23 mouse cellular contexts compared by ENCODE assay signal in the genomic region with DNA sequence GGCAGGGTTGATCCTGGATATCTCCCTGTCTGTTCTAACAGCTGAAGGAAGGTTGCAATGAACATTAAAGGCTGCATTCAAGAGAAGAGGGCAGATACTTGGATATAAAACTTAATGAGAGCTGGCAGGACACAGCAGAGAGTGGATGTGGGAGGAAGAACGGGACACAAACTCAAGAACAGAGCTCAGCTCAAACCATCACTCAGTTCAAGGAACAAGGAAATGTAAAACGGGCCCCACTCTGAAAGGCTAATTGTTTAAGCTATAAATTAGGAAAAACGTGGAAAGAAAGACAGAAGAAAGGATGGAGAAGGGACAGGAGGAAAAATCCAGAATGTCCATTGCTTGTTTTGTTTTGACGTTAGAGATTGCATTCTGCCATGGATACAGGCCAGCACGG. TPM values are rescaled to one million over a fixed set of nuclear protein-coding genes. Genes with fewer than 3 reads are reported as not detected.
DNase-seq lines count a peak whose midpoint lies in the region; ATAC-seq lines count a peak whose summit lies in the region.
"Had no signal": no experiment of that assay in that cellular context is flagged by ENCODE, and none has a peak within 500 bp of the region (broad histone marks: within the 10 kb centered on the region; RNA-seq: fewer than 3 reads in every experiment).

No protein-coding gene starts in this region.

- no peak overlapping the region for H3K4me3 ChIP-seq in hindbrain, embryonic 10.5 days
- H3K4me3 ChIP-seq in hindbrain, embryonic 16.5 days (ENCODE audit: low read length), result no peak overlapping the region
- H3K4me3 ChIP-seq in midbrain, embryonic 11.5 days (ENCODE audit: low read depth, low read length), result no peak overlapping the region
- H3K4me3 ChIP-seq in midbrain, embryonic 14.5 days (replicated peaks; ENCODE audit: low read depth, low read length), result no peak overlapping the region
- H3K4me3 ChIP-seq in midbrain, embryonic 12.5 days, result no peak overlapping the region
- no peak overlapping the region for H3K4me3 ChIP-seq in neural tube, embryonic 15.5 days (replicated peaks)
- H3K4me3 ChIP-seq: embryonic facial prominence, embryonic 15.5 days; heart, embryonic 10.5 days; limb, embryonic 12.5 days; liver, embryonic 12.5 days had no signal

- H3K4me1 ChIP-seq in hindbrain, embryonic 10.5 days (replicated peaks), result peaks cover 14% of the 10 kb centered on the region
- H3K4me1 ChIP-seq in hindbrain, embryonic 16.5 days (ENCODE audit: control insufficient read depth, insufficient read depth, low read depth, low read length), result no peaks in the 10 kb centered on the region
- peaks cover 8% of the 10 kb centered on the region for H3K4me1 ChIP-seq in midbrain, embryonic 11.5 days (ENCODE audit: control insufficient read depth, insufficient read depth, low read length)
- H3K4me1 ChIP-seq in midbrain, embryonic 14.5 days (ENCODE audit: control insufficient read depth, insufficient read depth, low read length), result no peaks in the 10 kb centered on the region
- H3K4me1 ChIP-seq in midbrain, embryonic 12.5 days, result peaks cover 15% of the 10 kb centered on the region
- H3K4me1 ChIP-seq in neural tube, embryonic 15.5 days, result no peaks in the 10 kb centered on the region
- H3K4me1 ChIP-seq: heart, embryonic 10.5 days; limb, embryonic 12.5 days; liver, embryonic 12.5 days had no signal

- no peak overlapping the region for H3K4me2 ChIP-seq in hindbrain, embryonic 16.5 days (ENCODE audit: low read length)
- no peak overlapping the region for H3K4me2 ChIP-seq in midbrain, embryonic 11.5 days
- no peak overlapping the region for H3K4me2 ChIP-seq in midbrain, embryonic 14.5 days (ENCODE audit: low read length)
- no peak overlapping the region for H3K4me2 ChIP-seq in midbrain, embryonic 12.5 days (replicated peaks)
- H3K4me2 ChIP-seq in neural tube, embryonic 15.5 days, result no peak overlapping the region
- H3K4me2 ChIP-seq: embryonic facial prominence, embryonic 15.5 days; limb, embryonic 12.5 days; liver, embryonic 12.5 days had no signal

- H3K9ac ChIP-seq in hindbrain, embryonic 16.5 days (ENCODE audit: low read depth, low read length), result no peak overlapping the region
- peak overlapping the region; percentile 39; the same call in 1 of the 2 replicates for H3K9ac ChIP-seq in midbrain, embryonic 11.5 days (ENCODE audit: low read length)
- H3K9ac ChIP-seq in midbrain, embryonic 14.5 days (replicated peaks; ENCODE audit: low read length), result no peak overlapping the region
- no peak overlapping the region for H3K9ac ChIP-seq in midbrain, embryonic 12.5 days (replicated peaks)
- no peak overlapping the region for H3K9ac ChIP-seq in neural tube, embryonic 15.5 days (replicated peaks)
- H3K9ac ChIP-seq: embryonic facial prominence, embryonic 15.5 days; limb, embryonic 12.5 days; liver, embryonic 12.5 days had no signal

- H3K9me3 ChIP-seq in hindbrain, embryonic 10.5 days, result no peaks in the 10 kb centered on the region
- H3K9me3 ChIP-seq in hindbrain, embryonic 16.5 days (ENCODE audit: control insufficient read depth, low read length), result no peaks in the 10 kb centered on the region; the same call in 1 of the 2 replicates
- no peaks in the 10 kb centered on the region for H3K9me3 ChIP-seq in midbrain, embryonic 11.5 days (ENCODE audit: control insufficient read depth, low read length)
- no peaks in the 10 kb centered on the region for H3K9me3 ChIP-seq in midbrain, embryonic 14.5 days (ENCODE audit: control insufficient read depth, low read length)
- H3K9me3 ChIP-seq in midbrain, embryonic 12.5 days, result no peaks in the 10 kb centered on the region
- H3K9me3 ChIP-seq in neural tube, embryonic 15.5 days (replicated peaks), result no peaks in the 10 kb centered on the region
- H3K9me3 ChIP-seq: embryonic facial prominence, embryonic 15.5 days; heart, embryonic 10.5 days; limb, embryonic 12.5 days; liver, embryonic 12.5 days had no signal

- peak overlapping the region; percentile 70 for H3K27ac ChIP-seq in hindbrain, embryonic 10.5 days
- no peak overlapping the region for H3K27ac ChIP-seq in hindbrain, embryonic 16.5 days (ENCODE audit: low read depth, low read length)
- H3K27ac ChIP-seq in midbrain, embryonic 11.5 days (ENCODE audit: low read depth, low read length), result peak overlapping the region; percentile 55; the same call in 1 of the 2 replicates
- H3K27ac ChIP-seq in midbrain, embryonic 14.5 days (replicated peaks; ENCODE audit: low read depth, low read length), result no peak overlapping the region
- H3K27ac ChIP-seq in midbrain, embryonic 12.5 days (replicated peaks), result peak overlapping the region; percentile 39
- H3K27ac ChIP-seq in neural tube, embryonic 15.5 days (replicated peaks), result peak overlapping the region; percentile 61
- H3K27ac ChIP-seq: embryonic facial prominence, embryonic 15.5 days; heart, embryonic 10.5 days; limb, embryonic 12.5 days; liver, embryonic 12.5 days had no signal

- WGBS in hindbrain, embryonic 10.5 days, result 53% methylated on average over 5 of the region's 5 CpGs
- 28% methylated on average over 5 of the region's 5 CpGs for WGBS in hindbrain, embryonic 16.5 days
- 32% methylated on average over 5 of the region's 5 CpGs for WGBS in midbrain, embryonic 11.5 days
- 11% methylated on average over 5 of the region's 5 CpGs for WGBS in midbrain, embryonic 14.5 days
- WGBS in midbrain, embryonic 12.5 days, result 29% methylated on average over 5 of the region's 5 CpGs
- WGBS in neural tube, embryonic 15.5 days, result 8% methylated on average over 5 of the region's 5 CpGs

- ATAC-seq in hindbrain, embryonic 16.5 days, result no peak
- no peak for ATAC-seq in midbrain, embryonic 11.5 days (ENCODE audit: low FRiP score)
- ATAC-seq in midbrain, embryonic 14.5 days (ENCODE audit: low FRiP score, low TSS enrichment), result no peak
- ATAC-seq in midbrain, embryonic 12.5 days (ENCODE audit: low FRiP score, low read depth), result no peak
- ATAC-seq in neural tube, embryonic 15.5 days (ENCODE audit: low FRiP score), result no peak
- ATAC-seq: CD4-positive, CD25-positive, alpha-beta regulatory T cell, adult 4 months; liver, embryonic 12.5 days; Patski had no signal

- no peaks in the 10 kb centered on the region for H3K27me3 ChIP-seq in hindbrain, embryonic 10.5 days (ENCODE audit: insufficient read depth, poor library complexity, severe bottlenecking)
- no peaks in the 10 kb centered on the region for H3K27me3 ChIP-seq in hindbrain, embryonic 16.5 days (replicated peaks; ENCODE audit: control insufficient read depth, insufficient read depth, low read length)
- no peaks in the 10 kb centered on the region for H3K27me3 ChIP-seq in midbrain, embryonic 11.5 days (ENCODE audit: control insufficient read depth, insufficient read depth, low read length)
- H3K27me3 ChIP-seq in midbrain, embryonic 14.5 days (ENCODE audit: control insufficient read depth, insufficient read depth, low read length), result no peaks in the 10 kb centered on the region
- no peaks in the 10 kb centered on the region for H3K27me3 ChIP-seq in midbrain, embryonic 12.5 days
- no peaks in the 10 kb centered on the region for H3K27me3 ChIP-seq in neural tube, embryonic 15.5 days (replicated peaks)
- H3K27me3 ChIP-seq: embryonic facial prominence, embryonic 15.5 days; limb, embryonic 12.5 days; liver, embryonic 12.5 days had no signal

- H3K36me3 ChIP-seq in hindbrain, embryonic 10.5 days, result no peaks in the 10 kb centered on the region
- H3K36me3 ChIP-seq in hindbrain, embryonic 16.5 days (ENCODE audit: control insufficient read depth, insufficient read depth, low read length), result no peaks in the 10 kb centered on the region
- no peaks in the 10 kb centered on the region for H3K36me3 ChIP-seq in midbrain, embryonic 11.5 days (ENCODE audit: control insufficient read depth, insufficient read depth, low read length)
- no peaks in the 10 kb centered on the region for H3K36me3 ChIP-seq in midbrain, embryonic 14.5 days (ENCODE audit: control insufficient read depth, insufficient read depth, low read length)
- no peaks in the 10 kb centered on the region for H3K36me3 ChIP-seq in midbrain, embryonic 12.5 days
- H3K36me3 ChIP-seq in neural tube, embryonic 15.5 days, result no peaks in the 10 kb centered on the region
- H3K36me3 ChIP-seq: embryonic facial prominence, embryonic 15.5 days; heart, embryonic 10.5 days; limb, embryonic 12.5 days; liver, embryonic 12.5 days had no signal

- DNase-seq in hindbrain, embryonic 10.5 days (ENCODE audit: low spot score), result no peak
- DNase-seq in midbrain, embryonic 11.5 days (ENCODE audit: low spot score, missing footprints), result no peak
- DNase-seq in midbrain, embryonic 14.5 days, result no peak
- no peak for DNase-seq in lung, postnatal 10 days
- DNase-seq in ovary, adult 18-20 months (ENCODE audit: low spot score), result no peak
- DNase-seq: adrenal gland, adult 8-10 months; cerebellum, postnatal 25 days; gastrocnemius, postnatal 36 days; kidney, adult 8-10 months; kidney, postnatal 4 days; lung, adult 2 months; lung, postnatal 4 days; right cerebral cortex, postnatal 25 days; thymus, adult 18-20 months had no signal

RNA-seq across cellular contexts. Expression of gene Gm45716, which starts 32.4 kb away (rescaled TPM):
- polyA plus RNA-seq in hindbrain, embryonic 10.5 days (2016; fragmentation: Nextera tagmentation; extraction: Ambion mirVana), result 15.6 and 19.0 TPM in 2 replicates
- polyA plus RNA-seq in hindbrain, embryonic 16.5 days (2015; fragmentation: Nextera tagmentation; extraction: Ambion mirVana), result 18.8 and 19.1 TPM in 2 replicates
- 19.3 and 20.4 TPM in 2 replicates for polyA plus RNA-seq in midbrain, embryonic 11.5 days (2014; fragmentation: Nextera tagmentation; extraction: Ambion mirVana)
- polyA plus RNA-seq in midbrain, embryonic 14.5 days (2014; fragmentation: Nextera tagmentation; extraction: Ambion mirVana), result 29.6 and 30.3 TPM in 2 replicates
- polyA plus RNA-seq in midbrain, embryonic 12.5 days (2016; fragmentation: Nextera tagmentation; extraction: Ambion mirVana), result 21.1 and 22.9 TPM in 2 replicates
- 16.9 and 19.2 TPM in 2 replicates for polyA plus RNA-seq in neural tube, embryonic 15.5 days (2015; fragmentation: Nextera tagmentation; extraction: Ambion mirVana)

Comparison
In these comparisons a context has a peak if more than half of its experiments do, and no peak if none do; other contexts are left out.
1. H3K27ac ChIP-seq: peak in hindbrain, embryonic 10.5 days (single experiment), midbrain, embryonic 11.5 days (single experiment), midbrain, embryonic 12.5 days (single experiment) and neural tube, embryonic 15.5 days (single experiment); none in hindbrain, embryonic 16.5 days (single experiment) and midbrain, embryonic 14.5 days (single experiment).